Mouse (Mus musculus) heart, postnatal 10 days (tissue): Measurements from ENCODE around the gene Rasa2. TPM values are rescaled to one million over a fixed set of nuclear protein-coding genes. Genes with fewer than 3 reads are reported as not detected.
"Not testable (repeated sequence)": the region's sequence is repeated elsewhere in the genome, so short reads cannot be mapped to it uniquely, and the experiment has no call there.

Experiments
- DNase-seq, 2 experiments: peaks; one replicate each; pipeline ENCODE4 v3.0.0; 2021
- intact Hi-C: fragments of 180-260 bp; cut with DNase I; formaldehyde crosslinking; loops from one replicate; pipeline ENCODE4 v1.15.1; 2025
- total RNA-seq, 2 experiments: library from RNA; stranded (reverse); gene quantifications; 2 replicates each; pipeline ENCODE4 v1.2.3; 2021

Rasa2 gene
- total RNA-seq, 2 experiments from 2014 or later = 7.6 to 8.3 TPM

DNA sequence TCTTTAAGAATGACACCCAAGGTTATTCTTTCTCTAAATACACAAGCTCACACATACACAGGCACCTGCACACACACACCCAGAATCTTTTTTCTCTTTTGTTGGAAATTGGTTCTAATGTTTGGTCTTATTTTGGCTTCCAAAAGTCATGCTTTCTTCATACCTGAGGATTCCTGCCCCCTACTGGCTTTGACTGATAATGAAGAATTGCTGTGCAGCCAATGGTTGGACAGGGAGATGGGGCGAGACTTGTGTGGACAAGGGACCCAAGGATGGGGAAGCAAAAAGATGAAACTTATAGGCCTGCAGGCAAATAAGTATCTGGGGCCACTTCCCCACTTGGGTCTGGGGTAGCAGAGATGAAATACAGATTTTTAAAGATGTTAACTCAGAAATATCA lies 33.5 kb downstream of the Rasa2 start:
- intact Hi-C loops = no loop called here
- no peak for DNase-seq

DNA sequence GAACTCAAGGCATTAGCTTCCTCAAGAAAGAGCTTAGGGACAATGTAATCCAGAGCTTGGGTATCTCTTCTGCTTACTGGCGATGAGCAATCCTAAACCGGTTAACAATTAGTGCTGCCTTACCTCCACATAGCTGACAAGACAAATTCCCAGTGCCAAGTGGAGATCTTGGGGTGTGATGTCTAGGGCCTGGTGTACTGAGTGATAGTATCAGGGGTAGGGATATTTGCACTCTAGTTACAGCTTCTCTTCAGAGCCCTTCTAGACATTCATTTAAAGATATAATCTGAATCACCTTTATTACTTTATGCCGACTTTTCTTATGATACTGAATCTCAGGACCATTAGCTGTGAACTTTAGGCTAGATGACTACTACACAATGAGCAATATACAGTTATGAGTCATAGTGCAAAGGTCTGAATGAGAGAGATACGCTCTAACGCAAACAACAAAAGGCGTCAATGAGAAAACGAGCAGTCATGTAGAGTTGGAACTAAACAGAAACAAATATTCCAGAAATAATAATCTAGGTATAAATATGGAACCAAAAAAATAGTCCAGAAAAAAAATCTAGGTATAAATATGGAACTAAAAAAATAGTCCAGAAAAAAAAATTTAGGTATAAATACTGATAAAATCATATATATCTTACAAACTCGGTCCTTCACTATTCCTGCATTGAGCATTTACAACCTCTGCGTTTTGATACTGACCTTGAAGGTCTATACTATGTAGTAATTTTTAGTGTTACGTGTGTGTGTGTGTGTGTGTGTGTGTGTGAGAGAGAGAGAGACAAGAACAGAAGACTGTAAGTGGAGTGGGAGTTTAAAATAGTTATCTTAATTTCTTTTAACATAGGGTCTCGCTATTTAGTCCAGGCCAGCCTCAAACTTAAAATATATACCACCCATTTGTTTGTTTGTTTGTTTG lies 38.5 kb downstream of the Rasa2 start:
- intact Hi-C loops = no loop called here
- DNase-seq = no peak

DNA sequence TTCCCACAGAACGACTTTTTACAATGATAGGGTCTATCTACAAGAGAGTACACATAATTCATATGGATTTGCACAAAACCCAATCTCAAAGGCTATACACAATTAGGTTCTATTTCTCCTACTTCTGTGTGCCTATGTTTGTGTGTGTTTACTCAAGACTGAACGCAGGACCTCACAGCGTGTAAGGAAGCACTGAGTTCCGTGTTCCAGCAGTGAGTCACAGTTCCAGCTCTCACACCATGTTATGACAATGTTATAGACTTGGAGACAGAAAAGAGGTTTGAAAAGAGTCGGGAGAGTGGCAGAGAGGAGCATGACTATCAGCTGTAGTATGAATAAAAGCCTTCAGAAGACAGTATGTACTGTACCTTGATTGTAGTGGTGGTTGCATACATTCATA lies 42.1 kb downstream of the Rasa2 start:
- intact Hi-C loops = no loop called here

DNA sequence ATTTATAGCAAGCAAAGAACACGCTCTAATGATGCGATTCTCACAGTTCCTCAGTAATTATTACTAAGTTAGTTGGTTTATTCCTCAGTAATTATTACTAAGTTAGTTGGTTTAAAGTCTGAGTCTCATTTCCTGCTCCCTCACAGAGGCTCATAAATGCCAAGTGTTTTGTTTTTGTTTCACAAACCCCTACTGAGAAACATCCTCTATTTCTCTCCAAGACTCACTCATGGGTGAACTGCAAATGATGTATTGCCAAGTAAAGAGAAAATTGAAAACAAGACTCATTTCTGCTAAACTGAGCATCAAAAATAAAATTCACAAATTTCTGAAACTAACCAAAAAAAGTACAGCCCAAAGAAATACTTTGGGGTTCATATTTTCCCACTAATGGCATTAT lies 47.9 kb downstream of the Rasa2 start:
- intact Hi-C loops = no loop called here
- no peak for DNase-seq

More for the DNA sequence above, 42.1 kb downstream of the Rasa2 start:
- no peak for DNase-seq

DNA sequence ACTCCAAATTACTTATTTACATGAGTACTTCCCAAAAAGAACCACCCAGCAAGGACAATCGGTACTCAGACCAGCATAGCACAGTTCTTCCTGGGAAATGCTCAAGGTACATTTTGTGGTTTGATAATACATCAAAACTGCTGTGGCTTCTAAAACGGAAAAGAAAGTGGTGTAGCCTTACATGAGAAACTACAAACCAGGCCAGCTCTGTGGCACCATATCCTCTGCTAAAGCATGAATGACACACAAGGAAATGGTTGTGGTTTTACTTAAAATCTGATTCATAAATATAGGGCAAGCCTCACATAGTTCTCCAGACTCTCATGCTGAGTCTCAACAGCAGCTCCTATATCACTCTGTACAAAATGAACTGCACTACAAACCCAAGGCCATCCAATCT lies 48.3 kb downstream of the Rasa2 start:
- DNase-seq = no peak
- intact Hi-C loops = no loop called here

DNA sequence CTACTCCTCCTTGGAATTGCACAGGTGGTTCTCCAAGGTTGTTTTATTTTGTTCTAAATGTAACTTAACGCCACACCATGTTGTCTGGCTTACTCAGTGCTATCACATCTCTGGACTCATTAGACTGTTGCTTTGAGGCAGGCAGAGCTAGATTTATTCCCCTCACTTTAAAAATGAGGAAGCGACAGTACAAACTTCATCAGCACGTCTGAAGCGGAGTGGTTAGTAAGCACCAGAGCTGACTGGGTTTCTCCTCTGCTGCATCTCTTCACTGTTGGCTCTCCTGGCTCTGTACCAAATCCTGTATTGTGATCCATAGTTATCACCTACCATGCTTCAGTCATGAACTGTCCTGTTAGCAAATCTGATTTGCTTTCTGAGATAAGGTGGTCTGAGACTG lies 53.2 kb downstream of the Rasa2 start:
- intact Hi-C loops = no loop called here
- no peak for DNase-seq

DNA sequence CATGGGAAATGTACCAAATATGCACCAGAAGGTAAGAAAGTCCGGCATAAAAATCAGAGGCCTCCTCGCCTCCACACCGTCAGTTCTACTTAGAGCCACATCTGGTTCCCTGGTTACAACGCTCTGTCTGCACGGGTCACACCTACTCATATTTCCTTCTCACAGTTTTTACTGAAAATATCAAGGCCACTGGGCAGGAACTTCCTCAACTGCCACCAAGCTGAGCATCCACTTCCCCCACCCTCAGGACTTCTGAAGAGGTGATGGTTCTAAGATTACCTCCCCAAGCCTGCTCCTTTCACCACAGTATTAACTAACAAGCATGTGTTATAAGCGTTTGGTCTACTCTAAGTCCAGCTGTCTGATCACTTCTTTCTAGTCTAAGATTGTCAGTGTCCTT lies 53.7 kb downstream of the Rasa2 start:
- intact Hi-C loops = no loop called here

DNA sequence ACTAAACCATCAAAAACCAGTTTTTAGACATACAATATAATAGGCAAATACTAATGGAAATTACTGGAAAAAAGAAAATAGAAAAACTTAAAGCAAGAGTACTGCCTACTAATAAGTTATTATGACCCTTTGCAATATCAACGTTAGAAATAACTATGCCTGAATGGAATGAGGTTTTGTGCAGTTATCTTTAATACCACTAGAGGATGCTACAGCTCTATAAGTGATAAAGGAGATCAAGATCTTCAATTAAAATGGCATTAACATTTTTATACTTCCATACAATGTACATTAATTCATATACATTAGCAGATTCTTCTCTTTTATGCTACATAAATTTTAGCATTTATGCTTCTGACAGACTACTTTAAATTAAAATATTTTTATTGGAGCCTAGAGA lies 58.2 kb downstream of the Rasa2 start:
- peak in 1 of 2 experiments; percentile 18 for DNase-seq
- intact Hi-C loops = loop anchor here (1.0 to 2.0 kb wide), 4 partner anchors 80 to 246 kb away; no protein-coding TSS in a partner anchor

More for the DNA sequence above, 53.7 kb downstream of the Rasa2 start:
- no peak for DNase-seq

DNA sequence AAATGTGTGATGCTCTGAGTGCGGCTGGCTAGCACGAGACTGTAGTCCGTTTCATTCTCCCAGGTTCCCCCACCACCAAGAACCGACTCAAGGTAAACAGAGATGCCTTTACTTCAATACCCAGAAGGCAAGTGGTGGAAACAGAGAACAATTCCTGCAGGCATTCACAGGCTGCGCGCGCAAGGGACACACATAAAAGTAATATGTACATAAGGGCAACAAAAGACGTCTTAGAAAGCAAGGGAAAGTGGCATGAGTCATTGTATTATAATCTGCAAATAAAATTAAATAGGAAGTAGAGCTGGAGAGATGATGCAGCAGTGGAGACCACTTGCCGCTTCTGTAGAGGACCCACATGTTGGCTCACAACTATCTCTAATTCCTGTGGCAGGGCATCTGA lies 58.7 kb downstream of the Rasa2 start:
- intact Hi-C loops = loop anchor here (1.0 to 2.0 kb wide), 4 partner anchors 80 to 246 kb away; no protein-coding TSS in a partner anchor
- DNase-seq = no peak

DNA sequence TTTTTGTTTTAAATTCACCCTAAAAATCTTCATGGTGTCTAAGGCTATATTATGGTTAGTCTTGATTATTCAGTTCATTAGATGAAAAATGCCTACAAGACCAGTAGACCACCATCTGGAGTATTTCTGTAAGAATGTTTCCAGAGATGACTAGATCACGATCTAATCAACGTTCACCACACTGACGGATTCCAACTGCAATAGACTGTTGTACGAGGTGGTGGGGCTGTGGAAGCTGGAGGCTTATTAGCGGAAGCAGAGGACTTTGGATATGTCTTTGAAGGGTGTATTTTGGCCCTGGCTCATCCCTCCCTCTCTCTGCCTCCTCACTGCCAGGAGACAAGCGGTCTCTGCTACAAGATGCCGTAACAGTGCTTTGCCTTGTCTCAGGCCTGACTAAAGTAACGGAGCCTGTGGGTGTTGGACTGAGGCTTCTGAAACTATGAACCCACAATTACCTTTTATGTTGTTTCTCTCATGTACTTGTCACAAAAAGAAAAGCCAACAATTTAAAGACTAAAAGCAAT lies 64.9 kb downstream of the Rasa2 start:
- no peak for DNase-seq
- intact Hi-C loops = no loop called here

DNA sequence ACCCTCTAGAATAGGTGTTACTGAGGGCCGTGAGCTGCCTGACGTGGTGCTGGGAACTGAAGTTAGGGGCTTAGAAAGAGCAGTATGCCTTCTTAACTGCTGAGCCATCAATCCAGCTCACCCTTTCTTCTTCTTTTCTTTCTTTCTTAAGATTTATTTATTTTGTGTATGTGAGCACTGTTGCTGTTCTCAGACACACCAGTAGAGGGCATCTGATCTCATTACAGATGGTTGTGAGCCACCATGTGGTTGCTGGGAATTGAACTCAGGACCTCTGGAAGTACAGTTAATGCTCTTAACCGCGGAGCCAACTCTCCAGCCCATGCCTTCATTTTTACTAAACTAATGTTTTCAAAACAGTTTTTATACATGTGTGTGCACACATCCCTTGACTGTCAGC lies 67.9 kb downstream of the Rasa2 start:
- no peak for DNase-seq
- intact Hi-C loops = no loop called here

DNA sequence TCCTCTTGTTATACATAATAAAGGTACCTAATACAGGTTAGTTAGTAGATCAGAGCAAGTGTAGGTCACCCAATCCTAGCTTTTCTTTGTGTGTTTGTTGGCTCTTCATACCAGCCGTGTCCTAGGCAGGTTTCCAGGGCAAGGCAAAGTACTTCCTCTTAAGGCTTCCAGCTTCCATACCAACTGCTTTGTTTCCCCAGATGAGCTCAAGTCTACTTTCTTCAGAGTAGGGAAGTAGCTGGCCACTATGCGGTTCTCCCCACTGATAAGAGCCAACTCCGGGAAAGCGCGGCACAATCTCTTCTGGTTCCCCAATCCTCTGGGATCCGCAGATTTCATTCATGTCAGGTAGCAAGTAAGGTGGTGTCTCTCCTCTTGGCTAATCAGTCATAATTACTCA lies 72.3 kb downstream of the Rasa2 start:
- intact Hi-C loops = no loop called here
- no peak for DNase-seq

DNA sequence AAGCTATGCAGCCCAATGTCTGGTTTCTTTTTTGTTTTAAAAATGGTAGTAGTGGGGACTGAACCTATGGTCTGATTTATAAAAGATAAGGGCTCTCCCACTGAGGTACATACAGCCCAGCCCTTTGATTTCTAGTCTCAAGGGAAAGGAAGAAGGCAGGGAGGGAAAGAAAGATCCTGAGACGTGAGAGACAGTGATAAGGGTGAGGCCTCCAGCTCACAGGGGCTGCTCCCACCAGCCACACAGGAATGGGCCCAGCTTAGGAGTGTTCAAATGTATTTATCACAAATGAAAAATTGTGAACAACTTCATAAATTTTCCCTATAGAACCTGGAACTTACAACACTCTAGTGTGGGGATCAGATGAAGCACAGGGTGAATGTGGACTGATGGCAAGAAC lies 72.8 kb downstream of the Rasa2 start:
- intact Hi-C loops = no loop called here
- no peak for DNase-seq

DNA sequence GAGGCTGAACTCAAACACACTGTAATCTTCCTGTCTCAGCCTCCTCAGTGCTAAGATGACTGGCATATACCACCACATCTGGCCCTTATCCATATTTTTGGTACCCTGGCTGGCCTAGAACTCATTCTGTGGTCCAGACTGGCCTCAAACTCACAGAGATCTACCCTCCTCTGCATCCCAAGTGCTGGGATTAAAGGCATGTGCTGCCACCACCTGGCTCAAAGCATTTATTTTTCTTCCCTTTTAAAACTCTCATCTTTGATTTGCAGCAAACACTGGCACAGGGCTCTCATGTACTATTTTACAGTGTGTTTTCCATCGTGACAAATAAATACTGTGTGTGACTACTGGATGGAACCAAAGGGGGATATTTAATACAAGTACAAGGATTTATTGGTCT lies 77.3 kb downstream of the Rasa2 start:
- intact Hi-C loops = loop anchor here (5.0 kb wide), 1 partner anchor 267 kb away; no protein-coding TSS in a partner anchor
- no peak for DNase-seq

DNA sequence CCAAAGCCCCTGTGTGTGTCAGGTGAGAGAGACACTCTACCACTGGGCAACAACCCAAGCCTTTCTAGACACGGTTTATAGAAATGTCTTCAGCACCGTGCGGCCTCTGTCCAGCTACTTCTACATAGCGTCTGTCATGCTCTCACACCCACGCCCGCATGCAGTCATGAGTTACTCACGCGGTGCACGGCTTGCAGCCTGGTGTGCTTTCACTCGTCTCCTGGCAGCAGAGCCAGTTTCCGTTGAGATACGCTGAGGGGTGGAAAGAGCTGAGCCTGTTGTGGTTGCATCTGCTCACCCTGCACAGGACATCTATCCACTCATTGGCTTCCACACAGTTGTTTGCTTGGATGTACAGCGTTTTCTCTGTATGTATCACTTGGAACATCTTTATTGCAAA lies 86.0 kb downstream of the Rasa2 start:
- no peak for DNase-seq
- intact Hi-C loops = no loop called here

DNA sequence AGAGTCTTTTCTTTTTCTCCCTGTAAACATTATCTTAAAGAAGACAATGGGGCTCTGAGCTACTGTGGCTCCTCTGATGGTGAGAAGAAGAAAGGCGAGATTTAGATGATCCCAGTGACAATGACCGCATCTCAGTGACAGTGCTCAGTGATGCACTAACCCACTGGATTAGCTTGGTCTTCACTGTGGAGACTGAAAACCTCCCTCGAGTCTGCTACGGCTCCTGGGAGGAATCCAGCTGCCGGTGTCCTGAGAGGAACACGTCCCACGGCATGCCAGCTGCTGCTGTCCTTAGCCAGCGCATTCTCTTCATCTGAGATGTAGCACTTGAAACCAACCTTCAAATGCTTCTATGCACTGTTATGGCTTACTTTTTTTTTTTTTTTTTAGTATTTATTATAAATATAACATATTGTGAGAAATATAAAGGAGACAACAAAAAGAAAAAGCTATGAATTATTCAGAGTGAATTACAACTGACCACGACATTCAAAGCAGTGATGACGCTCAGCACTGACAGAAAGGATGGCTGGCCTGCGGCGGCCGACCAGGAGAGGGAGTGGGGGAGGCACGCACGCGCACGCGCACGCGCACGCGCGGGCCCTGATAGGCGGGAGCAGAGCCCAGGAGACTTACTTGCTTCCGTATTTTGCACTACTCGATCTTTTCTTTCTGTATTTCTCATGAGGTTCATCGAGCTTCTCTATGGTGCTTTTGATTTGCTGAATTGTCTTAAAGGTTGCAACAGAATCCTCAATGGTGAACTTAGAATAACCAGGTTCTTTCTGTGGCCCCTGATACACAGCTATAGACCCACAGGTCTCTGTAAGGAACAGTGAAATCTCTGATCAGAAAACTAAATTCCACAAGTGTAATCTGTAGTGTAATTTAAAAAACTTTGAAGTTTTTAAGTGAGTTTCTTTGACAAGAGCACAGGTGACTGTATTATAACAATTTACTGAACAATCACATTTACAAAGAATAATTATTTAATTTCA lies 87.5 kb downstream of the Rasa2 start:
- peak; percentile 67 to 77 for DNase-seq
- intact Hi-C loops = loop anchor here (5.0 kb wide), 1 partner anchor 192 kb away; no protein-coding TSS in a partner anchor

DNA sequence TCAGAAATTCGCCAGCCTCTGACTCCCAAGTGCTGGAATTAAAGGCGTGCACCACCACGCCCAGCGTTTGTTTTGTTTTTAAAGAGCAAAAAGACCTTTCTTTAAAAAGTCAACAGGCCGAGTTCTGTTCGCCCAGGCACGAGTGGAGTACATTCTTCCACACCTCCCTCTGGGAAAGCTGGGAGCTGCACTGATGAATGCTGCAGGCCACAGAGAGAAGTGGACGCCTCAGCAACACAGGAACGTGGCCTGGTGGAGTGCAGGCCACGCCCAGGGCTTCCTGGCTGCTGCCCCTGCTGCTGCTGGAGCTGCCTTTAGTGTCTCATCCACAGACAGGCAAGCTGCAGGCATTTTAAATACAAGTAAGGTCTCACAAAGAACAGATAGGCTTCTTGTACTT lies 92.5 kb downstream of the Rasa2 start:
- DNase-seq = peak in 1 of 2 experiments; percentile 15
- intact Hi-C loops = no loop called here

DNA sequence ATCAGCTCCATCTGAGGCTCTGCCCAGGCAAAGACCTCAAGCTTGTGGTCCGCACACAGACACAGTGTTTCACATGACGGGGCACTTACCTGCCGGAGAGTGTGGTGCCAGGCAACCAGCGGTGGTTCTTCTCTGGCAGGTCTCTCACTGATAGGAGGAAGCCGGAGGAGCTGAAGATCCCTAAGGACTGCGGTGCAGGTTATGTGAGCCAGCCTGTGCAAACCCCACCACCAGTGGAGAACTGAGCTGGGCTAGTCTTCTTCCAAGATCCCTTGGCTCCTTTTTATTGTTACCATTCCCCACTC lies 93.8 kb downstream of the Rasa2 start:
- intact Hi-C loops = no loop called here
- DNase-seq = no peak

DNA sequence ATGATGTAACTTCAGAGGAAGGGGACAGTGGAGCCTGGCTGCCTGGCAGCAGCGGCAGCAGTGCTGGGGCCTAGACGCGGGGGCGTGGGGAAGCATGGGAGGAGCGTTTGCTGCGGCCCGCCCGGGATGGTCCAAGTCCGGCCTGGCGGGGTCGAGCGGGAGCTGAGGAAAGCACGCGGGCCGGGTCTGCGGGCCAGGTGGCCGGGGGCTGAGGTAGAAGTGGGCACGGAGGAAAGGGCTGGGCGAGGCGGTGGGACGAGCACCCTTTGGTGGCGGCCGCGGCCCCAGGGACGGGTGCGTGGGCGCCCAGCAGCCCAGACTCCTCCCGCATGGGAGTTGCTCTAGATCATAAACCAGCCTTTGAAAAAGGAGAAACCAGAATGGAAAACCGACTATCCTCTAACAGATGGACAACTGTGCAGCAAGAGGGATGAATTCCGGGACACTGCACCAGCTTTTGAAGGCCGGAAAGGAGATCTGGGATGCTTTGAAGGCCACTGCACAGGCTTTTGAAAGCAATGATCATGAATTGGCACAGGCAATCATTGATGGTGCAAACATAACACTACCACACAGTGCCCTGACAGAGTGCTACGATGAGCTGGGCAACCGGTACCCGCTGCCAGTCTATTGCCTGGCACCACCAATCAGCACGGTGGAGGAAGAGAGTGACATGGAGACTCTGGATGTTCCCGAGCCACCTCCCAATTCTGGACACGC lies 94.4 kb downstream of the Rasa2 start:
- intact Hi-C loops = no loop called here

DNA sequence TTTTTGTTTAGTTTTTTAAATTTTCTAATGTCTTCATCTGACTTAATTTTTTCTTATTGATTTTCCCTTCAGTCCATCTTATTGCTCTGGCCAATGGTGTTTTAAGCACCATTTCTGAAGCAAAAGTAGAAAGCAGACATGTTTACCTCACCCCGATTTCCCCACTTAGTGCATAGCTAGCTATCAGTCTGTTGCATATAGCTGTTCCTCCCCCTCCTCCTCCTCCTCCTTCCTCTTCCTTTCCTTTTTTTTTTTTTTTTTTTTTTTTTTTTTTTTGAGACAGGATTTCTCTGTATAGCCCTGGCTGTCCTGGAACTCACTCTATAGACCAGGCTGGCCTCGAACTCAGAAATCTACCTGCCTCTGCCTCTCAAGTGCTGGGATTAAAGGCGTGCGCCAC lies 95.3 kb downstream of the Rasa2 start:
- DNase-seq, intact Hi-C loops: not testable (repeated sequence)

More for the DNA sequence above, 94.4 kb downstream of the Rasa2 start:
- DNase-seq = peak; percentile 52 to 65
